Mouse (Mus musculus): ENCODE measurements around the gene Ift122.
"Not testable (repeated sequence)": the region's sequence is repeated elsewhere in the genome, so short reads cannot be mapped to it uniquely, and the experiment has no call there.

The Ift122 gene

DNA sequence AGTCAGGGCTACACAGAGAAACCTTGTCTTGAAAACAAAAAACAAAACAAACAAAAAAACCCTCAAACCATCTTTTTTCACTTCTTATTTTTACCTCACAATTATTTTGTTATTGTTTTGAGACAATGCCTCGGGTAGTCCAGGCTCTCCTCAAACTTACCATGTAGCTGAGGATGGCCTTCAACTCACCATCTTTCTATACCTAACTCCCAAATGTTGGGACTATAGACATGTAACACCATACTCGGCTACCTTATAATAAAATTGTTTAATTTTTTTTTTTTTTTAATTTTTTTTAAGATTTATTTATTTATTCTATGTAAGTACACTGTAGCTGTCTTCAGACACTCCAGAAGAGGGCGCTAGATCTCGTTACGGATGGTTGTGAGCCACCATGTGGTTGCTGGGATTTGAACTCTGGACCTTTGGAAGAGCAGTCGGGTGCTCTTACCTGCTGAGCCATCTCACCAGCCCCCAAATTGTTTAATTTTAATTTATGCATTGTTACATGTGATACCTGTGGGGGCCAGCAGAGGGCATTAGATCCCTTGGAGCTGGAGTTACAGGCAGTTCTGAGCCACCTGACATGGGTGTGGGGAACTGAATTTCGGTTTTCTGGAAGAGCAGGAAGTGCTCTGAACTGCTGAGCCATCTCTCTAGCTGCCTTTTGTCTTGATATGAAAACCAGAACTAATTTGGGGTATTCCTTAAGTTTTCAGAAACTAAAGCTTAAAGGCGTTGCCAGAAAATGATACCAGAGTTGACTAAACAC is 6.4 kb upstream of the Ift122 start:
- peak; percentile 68 for DNase-seq (ENCODE audit: low spot score)

DNA sequence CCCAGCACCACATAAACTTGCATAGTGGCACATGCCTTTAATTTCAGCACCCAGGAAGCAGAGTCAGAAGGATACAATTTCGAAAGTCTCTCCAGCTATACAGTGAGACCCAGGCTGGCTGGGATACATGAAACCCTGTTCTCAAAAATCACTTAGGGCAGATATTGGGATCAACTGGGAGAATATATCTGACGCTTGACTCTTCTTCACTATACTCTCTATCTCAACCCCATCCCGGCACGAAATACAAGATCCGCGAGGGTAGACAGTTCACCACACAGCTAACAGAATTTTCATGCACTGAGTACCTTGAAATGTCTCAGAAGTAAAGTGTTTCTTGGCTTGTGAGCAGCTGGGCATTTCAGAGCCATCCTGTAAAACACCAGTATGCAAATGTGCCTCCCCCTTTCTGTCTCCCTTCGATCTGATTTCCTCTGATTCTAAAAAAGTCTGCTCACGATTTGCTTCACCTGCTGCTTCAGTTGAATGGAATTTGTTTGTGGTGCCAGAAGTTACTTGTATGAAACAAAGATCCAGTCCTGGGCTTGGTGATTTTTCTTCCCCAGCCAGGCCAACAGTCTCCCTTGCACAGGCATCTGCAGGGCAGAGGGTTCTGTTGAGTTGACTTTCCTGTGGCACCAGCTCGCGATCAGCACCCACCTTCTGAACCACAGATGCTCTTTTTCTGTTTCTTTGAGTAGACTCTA is 4.5 kb upstream of the Ift122 start:
- DNase-seq (ENCODE audit: low spot score), result no peak

GRCm38 (mm10) chr6:115852446-115853090 is 702 bp upstream of the Ift122 start:
- no peak for DNase-seq (ENCODE audit: low spot score)

DNA sequence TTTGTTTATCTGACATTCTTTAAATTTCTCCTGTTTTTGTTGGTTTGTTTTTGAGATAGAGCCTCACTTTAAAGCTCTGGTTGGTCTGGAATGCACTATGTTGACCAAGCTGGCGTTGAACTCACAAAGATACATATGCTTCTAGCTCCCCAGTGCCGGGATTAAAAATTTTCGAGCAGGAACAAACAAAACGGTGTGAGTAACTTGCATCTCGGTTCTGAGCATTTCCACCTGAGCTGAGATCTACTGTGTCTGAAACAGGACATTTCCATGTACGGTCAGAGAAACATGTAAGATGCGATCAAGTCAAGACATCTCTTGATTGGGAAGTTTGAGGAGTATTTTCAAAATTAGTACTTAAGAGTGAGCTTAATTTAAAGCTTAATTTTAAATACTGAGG is 715 bp downstream of the Ift122 start:
- DNase-seq (ENCODE audit: low spot score), result no peak

DNA sequence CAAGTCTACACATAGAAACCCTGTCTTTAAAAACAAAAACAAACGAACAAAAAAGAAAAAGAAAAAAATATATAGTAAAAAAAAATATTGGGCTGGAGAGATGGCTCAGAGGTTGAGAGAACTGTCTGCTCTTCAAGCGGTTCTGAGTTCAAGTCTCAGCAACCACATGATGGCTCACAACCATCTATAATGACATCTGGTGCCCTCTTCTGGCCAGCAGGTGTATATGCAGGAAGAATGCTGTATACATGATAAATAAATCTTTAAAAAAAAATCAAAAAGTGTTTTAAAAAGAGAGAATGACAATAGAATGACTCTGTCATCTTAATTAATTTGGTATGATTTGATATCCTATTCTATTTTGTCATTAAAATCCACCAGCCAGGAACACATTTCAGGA is 1.2 kb downstream of the Ift122 start:
- no peak for DNase-seq (ENCODE audit: low spot score)

- DNase-seq (ENCODE audit: low spot score), result no peak
These were observed 2.6 kb downstream of the Ift122 start for GRCm38 (mm10) chr6:115855733-115856360.

GRCm38 (mm10) chr6:115856361-115856745 is 3.1 kb downstream of the Ift122 start:
- DNase-seq (ENCODE audit: low spot score), result no peak

DNA sequence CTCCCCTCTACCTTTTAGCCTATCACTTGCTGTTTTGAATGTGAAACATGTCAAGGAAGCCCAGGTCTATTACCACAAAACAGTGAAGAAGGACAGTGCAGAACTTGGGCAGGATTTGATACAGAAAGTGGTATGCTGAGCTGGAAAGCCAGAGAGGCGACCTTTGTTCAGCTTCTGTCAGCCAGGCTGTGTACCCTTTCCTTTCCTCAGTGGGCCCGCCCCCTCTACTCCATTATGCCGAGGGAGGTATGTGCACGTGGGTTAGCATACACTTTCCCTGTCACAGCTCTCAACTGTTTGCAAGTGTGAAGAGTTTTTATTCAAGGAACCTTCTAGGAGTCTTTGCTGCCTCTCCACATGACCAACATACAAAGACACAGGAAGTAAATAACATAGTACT is 6.0 kb downstream of the Ift122 start:
- DNase-seq (ENCODE audit: low spot score), result no peak

GRCm38 (mm10) chr6:115860027-115860556 is 6.8 kb downstream of the Ift122 start:
- DNase-seq (ENCODE audit: low spot score), result no peak

GRCm38 (mm10) chr6:115863340-115863841 is 10.1 kb downstream of the Ift122 start:
- DNase-seq (ENCODE audit: low spot score), result no peak

DNA sequence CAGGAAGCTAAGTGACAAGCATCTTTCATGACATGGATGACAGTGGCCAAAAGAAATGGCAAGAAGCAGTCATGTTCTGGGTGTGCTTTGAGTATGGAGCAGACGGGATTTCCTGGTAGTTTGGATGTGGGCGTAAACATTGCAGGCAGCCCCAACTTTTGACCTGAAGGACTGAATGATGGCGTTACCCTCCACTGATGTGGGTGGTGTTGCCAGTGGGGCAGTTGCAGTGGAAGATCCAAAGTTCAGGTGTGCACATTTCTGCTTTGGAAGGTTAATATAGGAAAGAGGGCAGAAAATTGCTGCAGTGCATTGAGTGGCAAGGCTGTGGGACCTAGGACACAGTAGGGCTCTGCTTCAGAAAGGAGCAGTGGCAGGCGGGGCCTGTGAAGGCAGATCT is 12.0 kb downstream of the Ift122 start:
- DNase-seq (ENCODE audit: low spot score), result no peak

DNA sequence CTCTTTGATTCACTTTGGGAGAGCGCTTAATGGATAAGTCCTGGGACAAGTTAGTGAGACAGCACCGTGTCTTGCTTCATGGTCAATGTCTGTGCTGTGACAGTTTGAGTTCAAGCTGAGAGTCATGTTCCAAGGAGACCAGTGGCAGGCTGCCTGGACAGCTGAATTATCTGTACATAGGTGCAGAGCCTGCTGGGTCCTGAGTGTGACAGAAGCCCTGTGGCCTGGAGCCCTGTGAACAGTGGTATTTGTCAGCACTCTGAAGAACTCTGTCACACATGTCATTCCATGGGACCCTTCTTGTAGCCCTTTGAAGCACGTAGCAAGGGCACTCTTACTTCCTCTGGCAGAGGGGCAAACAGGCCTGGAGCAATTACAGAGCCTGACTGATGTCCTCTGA is 13.9 kb downstream of the Ift122 start:
- not testable (repeated sequence) for DNase-seq (ENCODE audit: low spot score)

- DNase-seq (ENCODE audit: low spot score), result not testable (repeated sequence)
These were observed 18.0 kb downstream of the Ift122 start for GRCm38 (mm10) chr6:115871318-115871717.

DNA sequence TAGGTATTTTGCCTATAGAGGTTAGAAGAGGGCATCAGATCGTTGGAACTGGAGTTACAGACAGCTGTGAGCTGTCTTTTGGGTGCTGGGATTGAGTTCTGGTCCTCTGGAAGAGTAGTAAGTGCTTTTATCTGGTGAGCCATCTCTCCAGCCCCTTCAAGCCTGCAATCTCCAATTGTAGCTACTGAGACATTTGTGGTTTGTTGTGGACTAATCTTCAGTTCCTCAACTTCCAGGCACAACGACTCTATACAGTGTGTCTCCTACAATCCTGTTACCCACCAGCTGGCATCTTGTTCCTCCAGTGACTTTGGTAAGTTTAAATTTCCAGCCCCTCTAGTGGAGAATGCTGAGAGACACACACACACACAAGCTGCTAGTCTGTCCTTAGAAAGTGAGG is 24.0 kb downstream of the Ift122 start:
- no peak for DNase-seq (ENCODE audit: low spot score)

- no peak for DNase-seq (ENCODE audit: low spot score)
These were observed 25.4 kb downstream of the Ift122 start for GRCm38 (mm10) chr6:115878694-115879093.

GRCm38 (mm10) chr6:115879736-115880135 is 26.5 kb downstream of the Ift122 start:
- no peak for DNase-seq (ENCODE audit: low spot score)

- DNase-seq (ENCODE audit: low spot score), result no peak
These were observed 27.5 kb downstream of the Ift122 start for GRCm38 (mm10) chr6:115880751-115881150.

DNA sequence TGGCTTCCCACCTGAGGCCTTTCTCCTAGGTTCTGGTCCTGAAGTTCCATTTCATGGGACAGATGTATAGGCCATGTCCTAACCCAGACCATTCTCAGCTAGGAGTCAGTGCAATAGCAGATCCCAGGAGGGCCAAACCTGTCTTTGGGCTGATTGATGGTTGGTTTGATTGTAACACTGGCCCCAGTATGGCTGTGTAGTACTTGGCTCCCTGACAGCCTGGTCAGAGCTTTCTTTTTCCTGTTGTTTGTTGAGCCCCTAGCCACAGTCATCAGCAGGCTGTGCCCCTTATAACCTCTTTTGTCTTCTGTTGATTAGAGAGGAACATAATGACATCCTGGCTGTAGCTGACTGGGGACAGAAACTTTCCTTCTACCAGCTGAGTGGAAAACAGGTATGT is 30.7 kb downstream of the Ift122 start:
- no peak for DNase-seq (ENCODE audit: low spot score)

GRCm38 (mm10) chr6:115886894-115887293 is 33.6 kb downstream of the Ift122 start:
- no peak for DNase-seq (ENCODE audit: low spot score)

GRCm38 (mm10) chr6:115888296-115888695 is 35.0 kb downstream of the Ift122 start:
- no peak for DNase-seq (ENCODE audit: low spot score)

DNA sequence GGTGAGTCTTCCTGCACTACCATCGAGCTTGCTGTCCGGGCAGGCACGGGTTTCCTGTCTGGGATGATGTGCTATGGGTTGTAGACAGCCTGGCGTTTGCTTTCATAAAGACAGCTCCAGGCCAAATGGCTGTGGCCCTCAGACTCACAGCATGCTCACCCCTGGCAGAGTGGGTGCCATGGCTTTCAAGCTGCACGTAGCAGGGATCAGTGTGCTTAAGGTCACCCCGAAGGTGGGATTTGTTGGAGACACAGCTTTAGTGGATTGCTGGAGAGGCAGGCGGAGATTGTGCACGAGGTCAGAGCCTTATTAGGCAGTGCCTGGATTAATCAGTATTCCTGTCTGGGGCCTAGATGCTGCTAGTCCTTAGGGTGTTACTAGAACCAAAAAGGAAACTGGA is 37.3 kb downstream of the Ift122 start:
- no peak for DNase-seq (ENCODE audit: low spot score)

GRCm38 (mm10) chr6:115891061-115891460 is 37.8 kb downstream of the Ift122 start:
- DNase-seq (ENCODE audit: low spot score), result no peak

Data from urinary bladder, postnatal 14 days (tissue).